Mouse (Mus musculus): ENCODE measurements around the gene Atp13a3. TPM values are rescaled to one million over a fixed set of nuclear protein-coding genes. Genes with fewer than 3 reads are reported as not detected.

Atp13a3 gene
- polyA plus RNA-seq, 1 experiment from 2014 or later = 6.2 TPM

DNA sequence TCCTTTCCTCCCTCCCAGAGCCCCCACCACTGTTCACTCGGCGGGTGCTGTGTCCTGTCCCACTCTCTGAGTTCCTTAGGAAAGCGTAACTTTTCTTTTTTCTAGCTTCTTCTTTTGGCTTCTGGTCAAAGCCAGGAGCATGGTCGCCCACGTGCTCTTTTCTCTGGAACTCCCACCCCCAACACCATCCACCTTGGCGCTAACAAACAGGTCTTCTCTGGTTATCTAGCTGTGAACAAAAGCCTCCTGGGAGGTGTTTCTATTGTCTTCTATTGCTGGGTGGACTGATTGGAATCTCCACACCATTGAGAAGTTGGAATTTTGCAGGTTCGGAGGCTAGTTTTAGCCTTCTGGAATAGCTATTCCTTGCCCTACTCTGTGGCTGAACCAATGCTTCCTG lies 30.5 kb upstream of the Atp13a3 start:
- H3K36me3 ChIP-seq (replicated peaks) = no peaks in the 10 kb centered on the region
- H3K9me3 ChIP-seq (replicated peaks) = no peaks in the 10 kb centered on the region
- H3K27ac ChIP-seq (replicated peaks) = no peak overlapping the region
- H3K4me1 ChIP-seq (replicated peaks) = peaks cover 25% of the 10 kb centered on the region
- no peaks in the 10 kb centered on the region for H3K27me3 ChIP-seq
- no peak for ATAC-seq (ENCODE audit: insufficient read depth)
- 76% methylated on average over 7 of the region's 7 CpGs for WGBS (ENCODE audit: insufficient replicate concordance)
- H3K9ac ChIP-seq = no peak overlapping the region
- H3K4me2 ChIP-seq = no peak overlapping the region
- no peak overlapping the region for H3K4me3 ChIP-seq (replicated peaks)

DNA sequence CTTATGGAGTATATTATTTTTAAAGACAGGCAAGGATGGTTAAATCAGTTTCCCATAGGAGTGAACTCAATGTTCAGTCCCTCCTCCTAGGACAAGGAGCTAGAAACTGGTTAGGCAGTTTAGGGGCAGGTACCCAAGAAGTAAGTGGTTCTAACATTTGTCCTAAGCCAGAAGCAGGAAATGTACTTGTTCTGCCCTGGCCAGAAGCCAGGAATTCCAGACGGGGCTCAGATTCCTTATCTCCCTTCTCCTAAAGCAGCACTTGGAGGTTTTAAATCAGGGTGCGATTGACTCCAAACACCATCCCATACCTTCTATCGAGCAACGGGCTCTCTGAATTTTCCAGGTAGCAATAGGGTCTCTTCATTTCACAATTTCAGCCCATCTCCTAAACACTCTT lies 29.6 kb upstream of the Atp13a3 start:
- 59% methylated on average over 4 of the region's 4 CpGs for WGBS (ENCODE audit: insufficient replicate concordance)
- H3K4me2 ChIP-seq = no peak overlapping the region
- ATAC-seq (ENCODE audit: insufficient read depth) = no peak
- no peaks in the 10 kb centered on the region for H3K36me3 ChIP-seq (replicated peaks)
- no peak overlapping the region for H3K9ac ChIP-seq
- H3K9me3 ChIP-seq (replicated peaks) = no peaks in the 10 kb centered on the region
- peaks cover 34% of the 10 kb centered on the region for H3K4me1 ChIP-seq (replicated peaks)
- no peak overlapping the region for H3K4me3 ChIP-seq (replicated peaks)
- no peak overlapping the region for H3K27ac ChIP-seq (replicated peaks)
- H3K27me3 ChIP-seq = no peaks in the 10 kb centered on the region

DNA sequence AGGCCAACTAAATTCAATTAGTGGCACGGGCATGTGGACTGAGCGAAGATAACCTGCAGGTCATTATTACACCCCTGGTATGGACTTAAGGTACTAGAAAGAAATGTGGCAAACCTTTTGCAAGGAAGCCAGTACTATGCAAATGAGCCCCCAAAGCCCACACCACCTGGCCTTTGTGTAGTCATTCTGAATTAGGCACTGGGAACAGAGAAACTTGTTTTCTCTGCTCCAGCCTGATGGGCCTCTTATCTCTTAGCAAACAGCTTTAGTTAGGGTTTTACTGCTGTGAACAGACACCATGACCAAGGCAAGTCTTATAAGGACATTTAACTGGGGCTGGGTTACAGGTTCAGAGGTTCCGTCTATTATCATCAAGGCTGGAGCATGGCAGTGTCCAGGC lies 27.4 kb upstream of the Atp13a3 start:
- H3K9me3 ChIP-seq (replicated peaks) = no peaks in the 10 kb centered on the region
- H3K27me3 ChIP-seq = no peaks in the 10 kb centered on the region
- ATAC-seq (ENCODE audit: insufficient read depth) = no peak
- no peak overlapping the region for H3K9ac ChIP-seq
- peaks cover 42% of the 10 kb centered on the region for H3K4me1 ChIP-seq (replicated peaks)
- H3K36me3 ChIP-seq (replicated peaks) = no peaks in the 10 kb centered on the region
- H3K27ac ChIP-seq (replicated peaks) = no peak overlapping the region
- no peak overlapping the region for H3K4me2 ChIP-seq
- no peak overlapping the region for H3K4me3 ChIP-seq (replicated peaks)
- 68% methylated on average over 3 of the region's 3 CpGs for WGBS (ENCODE audit: insufficient replicate concordance)

DNA sequence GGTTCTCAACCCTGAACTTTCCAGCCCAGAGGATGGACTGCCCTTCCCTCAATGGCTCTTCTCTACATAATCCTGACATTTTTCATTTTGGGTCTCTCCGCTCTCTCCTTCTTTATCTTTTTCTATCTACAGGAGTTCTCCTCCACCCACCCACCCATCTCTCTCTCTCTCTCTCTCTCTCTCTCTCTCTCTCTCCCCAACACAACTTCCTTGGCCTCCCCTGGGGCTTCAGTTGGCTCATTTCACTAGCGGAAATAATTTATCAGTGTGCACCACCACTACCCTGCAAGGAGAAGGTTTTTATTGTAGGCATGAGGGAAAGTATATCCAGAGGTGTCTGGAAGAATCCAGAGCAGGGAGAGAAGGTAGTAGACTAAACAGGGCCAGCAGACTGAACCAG lies 26.3 kb upstream of the Atp13a3 start:
- Histone ChIP-seq H3K4me1 (replicated peaks) (peaks cover 43% of the 10 kb centered on the region), H3K9me3 (replicated peaks) (no peaks in the 10 kb centered on the region), H3K36me3 (replicated peaks) (no peaks in the 10 kb centered on the region), H3K4me2 (no peak overlapping the region), H3K27ac (replicated peaks) (no peak overlapping the region), H3K9ac (no peak overlapping the region), H3K27me3 (no peaks in the 10 kb centered on the region), H3K4me3 (replicated peaks) (no peak overlapping the region)
- no peak for ATAC-seq (ENCODE audit: insufficient read depth)
- WGBS (ENCODE audit: insufficient replicate concordance) = 56% methylated on average over 2 of the region's 2 CpGs

DNA sequence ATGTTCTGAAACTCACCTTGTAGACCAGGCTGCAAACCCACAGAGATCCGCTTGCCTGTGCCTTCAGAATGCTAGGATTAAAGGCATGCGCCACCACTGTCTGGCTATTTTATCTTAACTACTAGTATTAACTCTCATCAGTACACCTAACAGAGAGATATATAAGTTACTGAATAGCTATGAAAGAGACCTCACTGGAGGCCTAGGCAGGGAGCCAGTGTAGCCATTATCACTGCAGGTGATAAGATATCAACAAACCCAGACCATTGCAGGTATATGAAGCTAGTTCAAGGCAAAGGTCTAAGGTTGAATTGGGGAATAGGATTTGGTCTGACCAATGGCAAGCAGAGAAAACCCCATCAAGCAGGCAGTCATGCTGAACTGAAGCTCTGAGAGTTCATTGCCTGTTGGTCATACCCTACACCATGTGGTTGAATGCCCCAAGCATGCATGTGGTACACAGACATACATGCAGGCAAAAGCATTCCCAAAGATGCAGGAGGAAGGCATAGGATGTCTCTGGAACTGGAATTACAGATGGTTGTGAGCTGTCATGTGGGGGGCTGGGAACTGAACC lies 24.8 kb upstream of the Atp13a3 start:
- WGBS (ENCODE audit: insufficient replicate concordance) = 59% methylated on average over 2 of the region's 2 CpGs
- Histone ChIP-seq H3K36me3 (replicated peaks) (no peaks in the 10 kb centered on the region), H3K4me2 (no peak overlapping the region), H3K9ac (no peak overlapping the region), H3K27me3 (no peaks in the 10 kb centered on the region), H3K9me3 (replicated peaks) (no peaks in the 10 kb centered on the region), H3K4me1 (replicated peaks) (peaks cover 58% of the 10 kb centered on the region), H3K27ac (replicated peaks) (no peak overlapping the region), H3K4me3 (replicated peaks) (no peak overlapping the region)
- ATAC-seq (ENCODE audit: insufficient read depth) = peak; percentile 29; the same call in 1 of the 2 replicates

DNA sequence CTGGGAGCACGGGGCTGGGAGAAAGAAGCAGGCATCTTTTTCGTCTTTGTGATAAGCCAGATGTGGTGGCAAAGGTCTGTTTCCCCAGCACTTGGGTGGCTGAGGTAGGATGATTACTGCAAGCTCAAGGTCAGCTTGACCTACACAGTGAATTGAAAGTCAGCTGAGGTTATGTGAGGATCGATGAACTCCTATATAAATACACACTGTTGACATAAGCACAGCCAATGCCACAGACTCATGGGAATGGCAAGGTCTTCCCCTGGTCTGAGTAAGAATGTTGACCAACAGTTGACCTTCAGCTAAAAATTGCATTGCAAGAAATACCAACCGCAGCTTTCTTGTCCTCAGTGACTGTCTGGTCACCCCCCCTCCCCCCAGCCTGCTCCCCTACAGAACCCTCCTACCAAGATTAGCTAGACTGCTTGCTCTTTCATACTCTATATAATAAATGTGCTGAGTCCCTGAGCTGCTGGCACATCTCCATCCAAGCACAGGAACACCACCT lies 23.0 kb upstream of the Atp13a3 start:
- Histone ChIP-seq H3K27ac (replicated peaks) (no peak overlapping the region), H3K4me1 (replicated peaks) (peaks cover 68% of the 10 kb centered on the region), H3K9me3 (replicated peaks) (no peaks in the 10 kb centered on the region), H3K9ac (no peak overlapping the region), H3K27me3 (no peaks in the 10 kb centered on the region), H3K4me3 (replicated peaks) (no peak overlapping the region), H3K4me2 (no peak overlapping the region), H3K36me3 (replicated peaks) (no peaks in the 10 kb centered on the region)
- peak; percentile 33; the same call in 1 of the 2 replicates for ATAC-seq (ENCODE audit: insufficient read depth)
- 44% methylated on average over 4 of the region's 4 CpGs for WGBS (ENCODE audit: insufficient replicate concordance)

DNA sequence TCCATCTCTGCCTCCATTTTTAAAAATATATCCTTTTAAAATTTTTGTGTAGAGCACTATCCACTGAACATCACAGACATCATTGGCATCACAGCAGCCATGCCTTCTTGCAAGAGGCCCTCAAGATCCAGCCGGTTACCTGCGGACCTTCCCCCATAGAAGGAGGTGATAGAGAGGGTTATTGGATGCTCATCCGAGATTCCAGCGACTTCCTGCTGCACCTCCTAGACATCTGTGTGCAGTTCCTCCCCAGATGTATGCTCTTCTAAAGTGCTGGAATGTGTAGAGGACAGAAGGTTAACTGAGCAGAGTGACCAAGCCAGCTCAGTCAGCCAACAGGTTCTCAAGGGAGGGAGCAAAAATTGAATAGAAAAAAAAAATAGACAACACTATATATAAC lies 21.7 kb upstream of the Atp13a3 start:
- no peaks in the 10 kb centered on the region for H3K27me3 ChIP-seq
- no peak overlapping the region for H3K4me3 ChIP-seq (replicated peaks)
- no peak overlapping the region for H3K27ac ChIP-seq (replicated peaks)
- no peaks in the 10 kb centered on the region for H3K36me3 ChIP-seq (replicated peaks)
- no peak overlapping the region for H3K9ac ChIP-seq
- 76% methylated on average over 4 of the region's 4 CpGs for WGBS (ENCODE audit: insufficient replicate concordance)
- ATAC-seq (ENCODE audit: insufficient read depth) = no peak
- no peak overlapping the region for H3K4me2 ChIP-seq
- H3K9me3 ChIP-seq (replicated peaks) = no peaks in the 10 kb centered on the region
- peaks cover 56% of the 10 kb centered on the region for H3K4me1 ChIP-seq (replicated peaks)

DNA sequence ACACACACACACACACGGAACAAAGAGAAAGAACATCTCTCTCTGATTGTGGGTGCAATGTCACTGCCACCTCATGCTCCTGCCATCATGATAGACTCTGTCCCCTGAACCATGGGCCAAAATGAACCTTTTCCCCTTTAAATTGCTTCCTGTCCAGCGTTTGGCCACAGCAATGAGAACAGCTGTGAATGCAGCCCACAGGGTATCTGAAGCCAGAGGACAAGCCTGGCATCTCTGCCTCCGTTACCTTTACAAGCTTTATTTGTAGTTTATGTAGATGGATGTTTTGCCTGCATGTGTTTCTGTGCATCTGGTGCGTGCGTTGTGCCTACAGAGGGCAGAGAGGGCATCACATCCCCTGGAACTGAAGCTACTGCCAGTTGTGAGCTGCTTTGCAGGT lies 21.2 kb upstream of the Atp13a3 start:
- Histone ChIP-seq H3K27me3 (no peaks in the 10 kb centered on the region), H3K27ac (replicated peaks) (no peak overlapping the region), H3K36me3 (replicated peaks) (no peaks in the 10 kb centered on the region), H3K9ac (no peak overlapping the region), H3K4me2 (no peak overlapping the region), H3K4me3 (replicated peaks) (no peak overlapping the region), H3K4me1 (replicated peaks) (peaks cover 51% of the 10 kb centered on the region), H3K9me3 (replicated peaks) (no peaks in the 10 kb centered on the region)
- no peak for ATAC-seq (ENCODE audit: insufficient read depth)
- 78% methylated on average over 5 of the region's 5 CpGs for WGBS (ENCODE audit: insufficient replicate concordance)

DNA sequence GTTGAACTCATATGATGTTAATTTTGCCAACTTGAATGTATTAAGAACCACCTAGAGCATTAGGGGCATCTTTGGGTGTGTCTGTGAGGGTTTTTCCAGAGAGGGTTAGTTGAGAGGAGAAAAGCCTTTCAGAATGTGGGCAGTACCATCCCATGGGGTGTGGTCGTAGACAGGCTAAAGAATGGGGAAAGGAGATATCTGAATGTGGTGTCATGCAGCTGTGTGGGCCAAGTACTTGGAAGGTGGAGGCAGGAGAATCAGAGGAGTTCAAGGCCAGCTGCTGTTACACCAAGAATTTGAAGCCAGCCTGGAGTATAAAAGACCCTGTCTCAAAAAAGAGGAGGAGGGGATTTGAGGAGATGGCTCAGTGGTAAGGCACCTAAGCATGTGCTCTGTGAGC lies 20.2 kb upstream of the Atp13a3 start:
- Histone ChIP-seq H3K36me3 (replicated peaks) (no peaks in the 10 kb centered on the region), H3K4me1 (replicated peaks) (peaks cover 43% of the 10 kb centered on the region), H3K27me3 (no peaks in the 10 kb centered on the region), H3K4me3 (replicated peaks) (no peak overlapping the region), H3K4me2 (no peak overlapping the region), H3K9me3 (replicated peaks) (no peaks in the 10 kb centered on the region), H3K27ac (replicated peaks) (peak overlapping the region; percentile 6), H3K9ac (no peak overlapping the region)
- 21% methylated on average over 1 of the region's 1 CpGs for WGBS (ENCODE audit: insufficient replicate concordance)
- peak; percentile 79 for ATAC-seq (ENCODE audit: insufficient read depth)

DNA sequence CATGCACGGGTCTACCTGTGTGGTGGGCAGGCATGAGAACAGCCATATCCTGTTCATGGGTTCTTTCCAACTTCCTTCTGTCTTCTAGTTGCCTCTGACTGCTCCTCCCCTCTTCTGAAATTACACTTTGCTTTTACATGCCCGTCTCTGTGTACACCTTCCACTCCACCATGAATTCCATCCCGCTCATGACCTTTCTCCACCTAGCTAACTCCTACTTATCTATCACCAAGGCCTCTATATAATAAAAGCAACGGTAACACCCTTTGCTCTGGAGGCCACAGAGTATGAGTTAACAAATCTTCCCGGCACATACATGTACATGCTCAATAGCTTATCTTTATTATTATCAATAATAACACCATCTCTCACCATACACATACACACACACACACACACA lies 18.3 kb upstream of the Atp13a3 start:
- no peak for ATAC-seq (ENCODE audit: insufficient read depth)
- Histone ChIP-seq H3K4me1 (replicated peaks) (peaks cover 34% of the 10 kb centered on the region), H3K9me3 (replicated peaks) (no peaks in the 10 kb centered on the region), H3K36me3 (replicated peaks) (no peaks in the 10 kb centered on the region), H3K4me3 (replicated peaks) (no peak overlapping the region), H3K9ac (no peak overlapping the region), H3K27ac (replicated peaks) (no peak overlapping the region), H3K27me3 (no peaks in the 10 kb centered on the region), H3K4me2 (no peak overlapping the region)
- 40% methylated on average over 5 of the region's 5 CpGs for WGBS (ENCODE audit: insufficient replicate concordance)

DNA sequence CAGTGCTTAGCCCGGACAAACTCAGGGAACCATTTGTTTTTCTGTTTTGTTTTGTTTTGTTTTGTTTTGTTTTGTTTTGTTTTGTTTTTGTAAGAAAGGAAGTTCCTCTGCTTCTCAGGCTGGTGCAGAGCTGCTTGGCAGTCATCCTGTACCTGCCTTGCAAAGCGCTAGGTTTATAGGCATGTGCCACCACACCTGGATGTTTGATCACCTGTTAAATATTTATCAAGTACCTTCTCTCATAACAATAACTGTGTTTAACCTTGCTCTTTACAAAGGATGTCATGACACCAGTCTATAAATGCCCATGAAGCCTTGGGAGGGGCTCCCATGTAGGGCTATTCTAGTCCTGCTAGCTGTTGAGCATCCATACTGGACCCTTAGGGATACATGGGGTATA lies 10.9 kb upstream of the Atp13a3 start:
- no peak overlapping the region for H3K9ac ChIP-seq
- H3K4me2 ChIP-seq = no peak overlapping the region
- no peak overlapping the region for H3K4me3 ChIP-seq (replicated peaks)
- ATAC-seq (ENCODE audit: insufficient read depth) = no peak
- H3K27ac ChIP-seq (replicated peaks) = no peak overlapping the region
- no peaks in the 10 kb centered on the region; the same call in 1 of the 2 replicates for H3K27me3 ChIP-seq
- H3K4me1 ChIP-seq (replicated peaks) = no peaks in the 10 kb centered on the region; the same call in 1 of the 2 replicates
- H3K9me3 ChIP-seq (replicated peaks) = no peaks in the 10 kb centered on the region
- no peaks in the 10 kb centered on the region for H3K36me3 ChIP-seq (replicated peaks)
- 67% methylated on average over 2 of the region's 2 CpGs for WGBS (ENCODE audit: insufficient replicate concordance)

DNA sequence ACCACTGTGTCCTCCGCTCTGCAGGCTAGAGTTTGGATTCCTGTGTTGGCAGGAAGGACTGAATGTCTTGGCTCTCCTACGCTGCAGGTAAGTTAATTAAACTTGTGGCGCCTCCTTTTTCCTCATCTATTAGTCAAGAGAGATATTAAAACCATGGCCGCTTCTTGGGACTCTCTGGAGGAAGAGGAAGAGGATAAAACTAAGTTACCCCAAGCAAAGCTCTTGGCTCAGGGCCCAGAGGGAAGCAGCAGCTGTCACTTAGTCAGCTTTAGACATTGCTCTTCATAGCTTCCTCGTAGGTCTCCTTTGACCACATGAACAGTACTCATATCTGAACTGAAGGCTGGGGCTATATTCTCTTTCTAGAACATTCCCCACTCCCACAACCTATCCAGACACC lies 10.5 kb upstream of the Atp13a3 start:
- ATAC-seq (ENCODE audit: insufficient read depth) = no peak
- Histone ChIP-seq H3K9ac (no peak overlapping the region), H3K27ac (replicated peaks) (no peak overlapping the region), H3K4me3 (replicated peaks) (no peak overlapping the region), H3K4me1 (replicated peaks) (no peaks in the 10 kb centered on the region; the same call in 1 of the 2 replicates), H3K4me2 (no peak overlapping the region), H3K9me3 (replicated peaks) (no peaks in the 10 kb centered on the region), H3K36me3 (replicated peaks) (no peaks in the 10 kb centered on the region), H3K27me3 (no peaks in the 10 kb centered on the region; the same call in 1 of the 2 replicates)
- 53% methylated on average over 5 of the region's 5 CpGs for WGBS (ENCODE audit: insufficient replicate concordance)

All from liver, embryonic 15.5 days (tissue).